Mouse (Mus musculus): Measurements from ENCODE around the gene Cdk5rap2.

The Cdk5rap2 gene

DNA sequence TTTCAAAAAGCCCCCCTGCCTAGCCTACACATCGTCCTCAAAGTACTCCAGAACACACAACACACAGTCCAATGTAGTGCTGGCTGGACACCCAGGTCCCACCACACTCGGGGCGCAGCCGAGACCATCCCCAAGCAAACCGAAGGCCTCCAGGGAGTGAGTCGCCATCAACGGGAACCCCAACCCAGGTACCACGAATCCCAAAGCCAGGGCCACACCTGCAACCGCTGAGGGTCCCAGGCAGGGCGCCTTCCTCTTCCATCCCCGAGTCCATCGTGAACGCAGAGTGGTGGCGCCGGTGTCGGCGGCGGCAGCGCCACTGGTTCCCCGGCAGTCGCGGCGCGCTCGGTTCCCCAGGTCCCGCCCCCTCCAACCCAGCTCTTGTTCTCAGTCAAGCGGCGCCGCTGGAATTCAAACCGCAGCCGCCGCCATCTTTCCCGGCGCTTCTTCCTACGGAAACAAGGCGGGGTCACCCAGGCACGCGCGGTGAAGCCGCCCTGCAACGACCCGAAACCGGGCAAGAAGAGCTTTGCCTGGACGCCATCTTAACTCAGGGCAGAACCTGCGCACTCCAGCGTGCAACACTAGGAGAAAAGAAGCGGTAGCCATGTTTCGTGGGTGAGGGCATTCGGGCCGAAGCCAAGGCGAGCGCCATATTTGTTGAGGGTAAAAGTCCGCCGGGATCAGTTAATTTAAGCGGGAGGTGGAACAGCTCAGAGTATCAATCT is at the start of gene Cdk5rap2:
Cdk5rap2 (minus strand) TSS at position 450 of the 728 bp plus-strand sequence.
- peak; percentile 96 for DNase-seq (ENCODE audit: low read depth)

DNA sequence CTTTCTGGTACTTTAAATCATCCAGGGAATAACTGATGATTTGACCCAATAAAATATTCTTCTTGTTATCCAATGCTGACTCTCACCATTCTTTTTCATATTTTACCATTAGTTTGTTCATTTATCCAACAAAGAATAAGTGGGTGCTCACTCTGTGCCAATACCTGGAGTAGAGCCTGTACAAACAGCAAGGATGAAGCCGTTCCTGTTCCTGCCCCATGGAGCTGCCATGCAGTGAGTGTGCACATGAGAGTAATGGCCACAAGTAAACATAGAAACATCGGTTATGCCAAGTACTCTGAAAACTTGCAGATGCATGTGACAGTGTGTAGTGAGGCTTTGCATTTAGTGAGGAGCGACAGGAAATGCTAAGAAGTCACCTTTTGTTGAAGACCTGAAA is 41.9 kb upstream of the Cdk5rap2 start:
- DNase-seq (ENCODE audit: low read depth): no peak

DNA sequence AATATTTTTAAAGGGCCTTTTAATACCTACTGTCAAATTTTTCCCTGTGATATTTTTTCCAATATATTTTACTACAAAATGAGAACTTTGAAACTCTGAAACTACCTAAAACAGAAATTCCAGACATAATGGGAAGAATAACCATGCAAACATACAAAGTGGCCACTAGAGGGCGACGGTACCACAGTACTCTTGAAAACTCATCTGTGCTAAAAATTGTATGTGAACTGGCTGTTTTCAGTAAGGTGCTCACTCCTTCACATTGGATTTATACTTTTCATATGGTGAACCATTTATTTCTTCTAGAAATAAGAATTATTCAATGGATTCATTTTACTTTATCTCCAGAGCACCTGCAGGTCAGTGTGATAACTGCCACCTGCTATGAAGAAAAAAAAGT is 41.5 kb upstream of the Cdk5rap2 start:
- peak; percentile 66 for DNase-seq (ENCODE audit: low read depth)

DNA sequence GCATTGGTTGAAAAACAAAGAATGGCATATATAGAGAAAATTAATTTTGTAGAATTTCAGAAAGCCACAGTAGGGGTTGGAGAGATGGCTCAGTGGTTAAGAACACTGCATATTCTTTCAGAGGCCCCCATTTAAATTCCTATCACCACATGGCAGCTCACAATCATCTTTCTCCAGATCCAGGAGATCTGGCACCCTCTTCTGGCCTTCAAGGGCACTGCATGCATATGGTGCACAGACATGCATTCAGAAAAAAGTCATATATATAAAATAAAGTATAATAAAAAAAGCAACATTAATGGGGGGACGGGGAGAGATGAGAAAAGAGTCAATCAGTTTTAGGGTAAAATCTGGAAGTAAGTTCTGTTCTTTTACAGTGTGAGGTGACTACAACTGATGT is 39.4 kb upstream of the Cdk5rap2 start:
- peak; percentile 11 for DNase-seq (ENCODE audit: low read depth)

DNA sequence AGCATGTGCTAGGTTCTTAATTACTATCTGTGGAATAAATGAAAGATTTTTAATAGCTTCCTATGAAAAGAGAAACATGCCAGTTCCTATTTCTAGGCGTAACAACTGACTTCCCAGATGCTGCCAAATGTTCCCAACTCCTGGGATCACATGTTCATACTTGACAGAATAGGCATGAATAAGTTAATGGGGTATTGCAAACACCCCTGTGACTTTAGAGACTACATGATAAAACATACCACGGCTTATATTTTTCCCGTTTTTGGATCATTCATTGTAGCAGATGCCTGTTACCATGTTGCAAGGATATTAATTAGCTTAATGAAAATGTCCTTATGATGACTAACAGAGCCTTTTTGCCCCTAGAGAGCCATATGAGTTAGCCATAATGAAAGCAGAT is 36.5 kb upstream of the Cdk5rap2 start:
- no peak for DNase-seq (ENCODE audit: low read depth)

- no peak for DNase-seq (ENCODE audit: low read depth)
Measured at GRCm38 (mm10) chr4:70420202-70420601, 10.0 kb upstream of the Cdk5rap2 start.

DNA sequence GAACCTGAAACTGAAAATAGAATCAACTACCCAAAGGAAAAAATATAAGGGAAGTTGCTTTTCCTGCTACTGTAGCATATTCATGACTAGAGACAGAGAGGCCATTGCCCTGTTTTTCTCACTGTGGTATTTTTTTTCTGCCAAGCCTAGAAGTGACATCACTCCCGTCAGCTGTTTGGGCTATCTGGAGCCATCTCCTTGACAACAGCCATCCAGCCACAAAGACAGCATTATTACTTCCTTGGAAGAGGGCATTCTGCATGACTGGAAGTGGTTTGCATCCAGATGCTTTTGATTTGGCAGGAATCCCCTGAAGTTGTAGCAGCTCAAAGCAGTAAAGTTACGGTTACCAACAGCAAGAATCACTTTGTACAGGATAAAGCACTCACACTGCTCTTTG is 1.9 kb upstream of the Cdk5rap2 start:
- no peak for DNase-seq (ENCODE audit: low read depth)

DNA sequence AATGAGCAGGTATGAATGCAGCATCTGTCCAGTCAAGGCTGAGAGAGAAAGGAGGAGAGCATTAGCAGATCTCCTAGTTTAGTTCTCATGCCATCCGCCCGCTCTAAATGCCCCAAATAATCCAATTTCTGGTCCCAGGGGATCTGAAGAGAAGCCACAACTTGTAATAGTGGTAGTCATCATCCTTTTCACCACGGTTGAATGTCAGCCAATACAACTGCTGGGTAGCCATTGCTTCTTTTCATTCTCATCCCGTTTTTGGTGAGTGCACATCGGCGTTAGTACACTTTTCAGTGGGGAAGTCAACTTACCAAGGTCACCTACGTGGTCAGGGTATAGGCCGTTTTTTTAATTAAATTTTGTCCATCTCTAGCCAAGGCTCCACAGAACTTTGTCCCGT is 787 bp downstream of the Cdk5rap2 start:
- DNase-seq (ENCODE audit: low read depth): no peak

DNA sequence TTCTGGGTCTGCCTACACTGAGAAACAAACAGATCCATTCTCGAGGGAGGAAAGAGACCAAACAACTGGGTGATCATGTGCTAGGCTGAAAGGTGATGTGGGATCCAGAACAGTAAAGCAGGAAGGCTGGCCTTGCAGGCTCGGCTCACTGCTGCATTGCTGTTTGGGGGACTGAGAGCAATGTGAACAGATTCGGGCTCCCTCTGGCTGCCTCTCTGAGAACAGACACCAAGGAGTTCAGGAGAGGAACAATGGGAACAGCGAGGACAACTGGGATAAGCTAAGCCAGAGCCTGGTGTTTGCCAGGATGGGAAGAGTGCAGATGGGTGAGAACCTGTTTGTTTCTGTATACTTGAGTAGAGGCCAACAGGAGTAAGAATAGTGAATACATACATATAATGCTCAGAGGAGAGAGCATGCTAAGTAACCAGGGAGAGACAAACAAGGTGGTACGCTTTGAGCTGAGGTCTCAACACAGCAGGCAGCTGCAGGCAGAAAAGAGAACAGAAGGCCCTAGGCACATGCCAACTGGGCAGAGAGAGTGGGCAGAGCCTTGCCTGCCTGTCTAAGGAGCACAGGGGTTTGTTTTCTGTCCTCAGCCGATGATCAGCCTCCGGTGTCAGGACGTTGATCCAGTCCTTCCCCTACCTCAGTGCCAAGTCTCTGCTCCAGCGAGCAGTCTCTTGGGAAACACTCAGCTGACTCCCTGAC is 8.0 kb downstream of the Cdk5rap2 start:
- no peak for DNase-seq (ENCODE audit: low read depth)

DNA sequence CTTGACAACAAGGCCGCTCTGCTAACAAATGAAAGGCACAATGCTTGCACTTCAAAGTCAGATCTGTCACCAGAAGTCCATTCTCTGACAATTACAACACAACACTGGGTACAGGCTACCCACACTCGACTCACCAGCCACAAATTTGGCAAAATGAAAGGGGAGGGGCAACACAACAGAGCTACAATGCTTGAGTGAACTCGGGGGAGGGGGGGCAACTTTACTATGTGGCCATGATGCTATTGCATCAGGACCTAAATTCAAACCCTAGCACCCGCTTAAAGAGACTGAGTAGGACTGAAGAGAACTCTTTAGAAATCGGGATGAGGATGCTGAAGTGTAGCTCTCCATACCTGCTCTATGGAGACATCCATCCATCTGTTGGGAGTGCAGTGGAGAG is 10.8 kb downstream of the Cdk5rap2 start:
- DNase-seq (ENCODE audit: low read depth): no peak

DNA sequence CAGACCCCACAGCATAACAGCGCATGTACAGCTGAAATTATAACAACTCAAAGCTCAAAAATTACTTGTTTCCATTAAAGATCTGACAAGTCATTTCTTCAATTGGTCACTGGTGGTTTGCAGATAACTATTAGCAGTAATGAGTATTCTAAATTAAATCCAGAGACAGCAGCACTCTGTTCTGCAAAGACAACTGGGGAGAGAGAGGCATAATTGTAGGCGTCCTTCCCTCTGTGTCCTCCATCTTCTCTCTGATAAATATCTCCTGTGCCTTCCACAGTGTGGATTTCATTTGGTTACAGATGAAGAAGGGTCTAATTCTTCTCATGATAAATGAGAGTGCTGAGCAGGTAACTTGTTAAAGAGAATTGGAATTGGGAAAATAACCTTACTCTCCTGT is 11.2 kb downstream of the Cdk5rap2 start:
- no peak for DNase-seq (ENCODE audit: low read depth)

GRCm38 (mm10) chr4:70398088-70398487 is 12.2 kb downstream of the Cdk5rap2 start:
- DNase-seq (ENCODE audit: low read depth): no peak

DNA sequence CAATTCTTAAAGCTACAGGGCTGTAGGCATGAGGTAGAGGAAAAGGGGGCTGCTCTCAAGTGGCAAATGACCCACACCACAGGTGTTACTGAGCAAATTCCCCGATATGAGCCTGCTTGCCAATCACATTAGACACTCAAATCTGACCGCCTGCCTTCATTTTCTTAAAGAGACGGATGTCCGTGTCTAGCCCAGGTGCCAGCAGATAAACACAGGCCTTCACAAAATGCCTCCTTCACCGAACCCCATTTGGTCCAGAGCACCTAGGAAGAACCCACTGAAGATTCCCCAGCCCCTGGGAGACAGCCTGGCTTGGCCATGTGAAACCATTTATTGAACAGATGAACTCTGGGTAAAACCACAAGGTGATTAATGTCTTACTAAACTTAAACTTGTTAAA is 13.5 kb downstream of the Cdk5rap2 start:
- no peak for DNase-seq (ENCODE audit: low read depth)

GRCm38 (mm10) chr4:70394736-70395135 is 15.5 kb downstream of the Cdk5rap2 start:
- DNase-seq (ENCODE audit: low read depth): no peak

DNA sequence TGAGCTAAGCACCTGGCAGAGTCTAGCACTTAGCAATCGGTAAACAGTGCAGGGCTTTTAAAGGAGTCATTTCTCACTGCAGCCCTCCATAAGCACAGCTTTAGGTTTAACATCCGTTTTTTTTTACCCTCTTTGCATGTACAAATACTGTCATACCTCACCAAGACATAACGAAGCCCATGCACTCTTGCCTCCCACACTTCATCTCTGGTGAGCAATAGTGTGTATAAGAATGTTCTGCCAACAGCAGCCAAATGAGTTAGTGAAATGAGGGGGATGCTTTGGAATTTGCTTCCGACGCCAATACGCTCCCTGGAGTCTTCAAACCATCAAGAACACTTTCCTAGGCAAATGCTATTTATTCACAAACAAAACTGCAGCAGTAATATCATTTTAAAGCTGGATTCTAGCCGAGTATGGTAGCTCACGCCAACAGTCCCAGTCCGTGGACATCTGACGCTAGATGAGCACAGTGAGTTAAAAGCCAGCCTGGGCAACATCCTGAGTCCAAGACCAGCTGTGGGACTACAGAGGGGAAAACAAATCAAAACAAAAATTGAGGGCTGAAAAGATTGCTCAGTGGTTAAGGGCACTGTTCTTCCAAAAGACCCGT is 18.4 kb downstream of the Cdk5rap2 start:
- no peak for DNase-seq (ENCODE audit: low read depth)

DNA sequence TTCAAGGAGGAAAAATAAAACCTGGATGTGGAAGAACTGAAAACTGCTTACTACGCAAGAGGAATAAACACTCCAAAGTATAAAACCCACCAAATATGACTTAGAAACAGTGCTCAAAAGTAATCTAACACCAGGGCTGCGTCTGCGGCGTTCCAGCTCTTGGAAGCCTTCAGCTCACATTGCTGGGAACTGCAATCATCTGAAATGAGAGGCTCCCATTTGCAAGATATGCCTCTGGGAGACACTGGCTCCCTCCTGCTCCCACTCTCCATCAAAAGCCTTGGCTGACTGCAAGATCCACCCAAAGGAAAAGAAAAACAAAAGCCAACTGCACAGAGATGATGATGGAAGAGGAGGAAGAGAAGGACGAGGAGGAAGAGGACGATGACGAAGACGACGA is 19.2 kb downstream of the Cdk5rap2 start:
- DNase-seq (ENCODE audit: low read depth): no peak

DNA sequence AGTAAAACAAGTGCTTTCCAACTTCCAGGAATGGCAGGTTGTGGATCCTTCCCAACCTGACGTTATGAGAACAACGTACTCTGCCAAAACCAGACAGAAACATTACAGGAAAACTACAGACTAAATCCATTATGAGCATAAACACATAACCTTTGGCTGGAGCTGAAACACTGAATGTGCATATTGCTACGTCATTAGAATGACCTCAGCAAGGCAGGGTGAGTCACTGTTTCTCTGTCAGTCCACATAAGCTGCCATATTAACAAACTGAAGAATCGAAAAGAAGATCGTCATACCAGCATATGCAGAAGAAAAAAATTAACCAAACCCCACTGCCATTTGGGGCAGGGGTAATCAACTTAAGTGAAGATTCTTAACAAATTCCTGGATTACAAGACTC is 24.0 kb downstream of the Cdk5rap2 start:
- no peak for DNase-seq (ENCODE audit: low read depth)

GRCm38 (mm10) chr4:70377359-70377758 is 32.9 kb downstream of the Cdk5rap2 start:
- DNase-seq (ENCODE audit: low read depth): no peak

DNA sequence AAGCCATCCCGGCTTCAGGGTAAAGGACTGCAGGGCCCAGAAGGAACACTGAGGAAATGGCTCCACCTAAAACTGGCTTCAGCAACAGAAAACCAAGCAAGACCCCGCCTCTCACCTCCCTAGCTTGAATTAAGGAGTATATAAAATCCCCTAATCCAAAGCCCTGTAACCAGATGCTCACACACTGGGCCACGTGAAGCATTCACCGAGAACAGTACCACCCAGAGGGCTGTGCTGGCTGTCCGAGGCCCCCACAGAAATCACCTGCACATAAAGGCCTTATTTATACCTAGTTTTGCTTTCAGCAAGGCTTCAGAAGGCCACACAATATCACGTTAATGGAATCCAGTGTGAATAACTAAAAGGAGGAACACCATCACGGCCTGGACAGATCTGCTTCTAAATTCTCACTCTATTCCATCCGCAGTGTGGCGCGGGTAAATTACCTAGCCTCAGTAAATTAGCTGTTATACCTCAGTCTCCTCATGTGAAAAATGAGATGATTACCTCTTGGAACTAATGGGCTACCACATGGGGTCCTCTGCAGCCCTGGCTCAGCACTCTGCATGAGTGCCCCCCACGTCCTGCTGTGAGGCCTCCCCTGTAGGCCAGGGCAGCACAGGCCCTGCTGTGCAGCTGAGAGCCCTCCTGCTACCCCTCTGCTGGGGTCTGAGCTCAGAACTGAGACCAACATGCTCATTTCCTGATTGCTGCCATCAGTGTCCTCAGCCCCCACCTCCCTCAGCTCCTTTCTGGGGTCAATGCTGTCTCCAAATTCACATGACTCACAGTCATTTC is 45.0 kb downstream of the Cdk5rap2 start:
- no peak for DNase-seq (ENCODE audit: low read depth)

DNA sequence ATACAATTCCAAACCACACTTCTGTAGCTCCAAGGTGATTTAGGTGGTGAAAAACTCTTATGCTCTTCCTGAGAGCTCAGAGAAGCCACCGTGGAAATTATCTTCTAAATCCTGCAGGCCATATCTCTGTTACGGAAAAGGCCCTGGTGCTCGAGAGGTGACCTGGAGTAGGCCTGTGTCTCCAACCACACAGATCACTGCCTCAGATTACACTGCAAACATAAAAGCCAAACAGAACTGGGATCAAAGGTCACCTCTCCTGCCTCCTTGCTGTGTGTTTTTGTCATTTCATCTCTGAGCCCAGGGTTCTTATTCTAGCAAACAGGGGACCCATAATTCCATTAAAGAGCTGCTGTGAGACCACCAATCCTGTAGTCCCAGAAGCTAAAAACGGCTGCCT is 48.9 kb downstream of the Cdk5rap2 start:
- no peak for DNase-seq (ENCODE audit: low read depth)

- peak; percentile 52 for DNase-seq (ENCODE audit: low read depth)
Measured at GRCm38 (mm10) chr4:70355659-70356350, 54.4 kb downstream of the Cdk5rap2 start.

DNA sequence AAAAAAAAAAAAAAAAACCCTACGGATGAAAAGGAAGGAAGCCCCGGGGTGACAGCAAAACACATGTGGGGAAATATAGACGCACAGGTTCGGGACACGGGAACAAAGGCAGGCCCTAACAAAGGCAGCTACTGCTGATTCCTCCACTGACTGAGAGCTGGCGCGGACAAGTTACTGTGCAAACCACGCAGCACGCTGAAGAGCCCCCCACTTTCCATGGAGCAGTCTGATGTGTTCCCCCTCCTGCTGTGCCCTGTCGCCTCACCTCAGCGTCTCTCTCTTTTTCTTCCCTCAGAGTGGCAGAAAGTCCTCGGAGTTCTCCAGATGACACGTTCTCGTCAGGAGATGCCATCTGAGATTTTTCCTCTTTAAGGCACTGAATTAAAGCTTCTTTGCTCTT is 55.8 kb downstream of the Cdk5rap2 start:
- no peak for DNase-seq (ENCODE audit: low read depth)
